Comparison of ENCODE assay signal across 8 mouse cellular contexts in genomic region chr8:69329289-69329688, GRCm38 (mm10). TPM values are rescaled to one million over a fixed set of nuclear protein-coding genes. Genes with fewer than 3 reads are reported as not detected.
DNase-seq lines count a peak whose midpoint lies in the region; ATAC-seq and TF ChIP-seq lines count a peak whose summit lies in the region.
"Not testable (repeated sequence)": the region's sequence is repeated elsewhere in the genome, so short reads cannot be mapped to it uniquely, and the experiment has no call there.
"Had no signal": no experiment of that assay in that cellular context is flagged by ENCODE, and none has a peak within 500 bp of the region (broad histone marks: within the 10 kb centered on the region; RNA-seq: fewer than 3 reads in every experiment).

No protein-coding gene starts in this region.

- not testable (repeated sequence) for DNase-seq in liver, adult 2 months (ENCODE audit: extremely low read depth, low read depth, low spot score)

- not testable (repeated sequence) for H3K9me3 ChIP-seq in forebrain, embryonic 13.5 days (replicated peaks); heart, embryonic 16.5 days (replicated peaks; ENCODE audit: control insufficient read depth, low read length); intestine, postnatal 0 days (ENCODE audit: control insufficient read depth); neural tube, embryonic 14.5 days (ENCODE audit: control insufficient read depth, low read length)

- peak overlapping the region; percentile 42 for H3K4me3 ChIP-seq in cortical plate, adult 2 months (ENCODE audit: insufficient read depth, low read length)
- peak overlapping the region; percentile 34 for H3K4me3 ChIP-seq in forebrain, embryonic 13.5 days
- peak overlapping the region; percentile 36 for H3K4me3 ChIP-seq in heart, embryonic 16.5 days (ENCODE audit: low read length)
- H3K4me3 ChIP-seq in intestine, postnatal 0 days (ENCODE audit: low read depth, low read length): peak overlapping the region; percentile 30
- H3K4me3 ChIP-seq in liver, adult 2 months (ENCODE audit: insufficient read depth, low read depth, low read length): peak overlapping the region; percentile 61; the same call in 1 of the 2 replicates
- peak overlapping the region; percentile 24 for H3K4me3 ChIP-seq in neural tube, embryonic 14.5 days (ENCODE audit: low read depth, low read length)

- not testable (repeated sequence) for ATAC-seq in forebrain, embryonic 13.5 days; heart, embryonic 16.5 days (replicated peaks; ENCODE audit: extremely low read depth, insufficient read depth, low FRiP score); intestine, postnatal 0 days; neural tube, embryonic 14.5 days (ENCODE audit: low read depth)
- ATAC-seq in megakaryocyte progenitor cell, adult 5-6 weeks (replicated peaks; ENCODE audit: poor library complexity): peak; percentile 37; the same call in 1 of the 2 replicates

- not testable (repeated sequence) for H3K27ac ChIP-seq in cortical plate, adult 2 months (ENCODE audit: insufficient read depth, low read length); forebrain, embryonic 13.5 days; heart, embryonic 16.5 days (ENCODE audit: low read length); intestine, postnatal 0 days (ENCODE audit: low read depth, low read length); liver, adult 2 months (replicated peaks; ENCODE audit: insufficient read depth, low read depth, low read length); neural tube, embryonic 14.5 days (ENCODE audit: low read depth, low read length)

- not testable (repeated sequence) for TF ChIP-seq CTCF in cortical plate, adult 2 months (IDR thresholded peaks at IDR 0.05; ENCODE audit: extremely low read depth, insufficient read depth, low read length); intestine, postnatal 0 days (IDR thresholded peaks at IDR 0.05; ENCODE audit: low read depth); liver, adult 2 months (IDR thresholded peaks at IDR 0.05; ENCODE audit: low read depth, low read length)

- H3K4me2 ChIP-seq in forebrain, embryonic 13.5 days: peak overlapping the region; percentile 60
- H3K4me2 ChIP-seq in heart, embryonic 16.5 days (ENCODE audit: low read depth, low read length): peak overlapping the region; percentile 82
- peak overlapping the region; percentile 74 for H3K4me2 ChIP-seq in intestine, postnatal 0 days (replicated peaks; ENCODE audit: low read depth)
- H3K4me2 ChIP-seq in neural tube, embryonic 14.5 days (ENCODE audit: low read depth, low read length): peak overlapping the region; percentile 56

- peak overlapping the region; percentile 57 for H3K9ac ChIP-seq in forebrain, embryonic 13.5 days
- peak overlapping the region; percentile 67 for H3K9ac ChIP-seq in heart, embryonic 16.5 days (ENCODE audit: low read length)
- H3K9ac ChIP-seq in intestine, postnatal 0 days (ENCODE audit: low read depth, low read length): 0 out of 2 replicates have a peak overlapping the region, but pooled peaks have one; percentile 26
- not testable (repeated sequence) for H3K9ac ChIP-seq in liver, adult 2 months (ENCODE audit: low read depth, low read length)
- peak overlapping the region; percentile 54; the same call in 1 of the 2 replicates for H3K9ac ChIP-seq in neural tube, embryonic 14.5 days (replicated peaks; ENCODE audit: low read depth, low read length)

- not testable (repeated sequence) for H3K79me2 ChIP-seq in liver, adult 2 months (ENCODE audit: control insufficient read depth, insufficient read depth, low read length)

- TF ChIP-seq POLR2A in cortical plate, adult 2 months (IDR thresholded peaks at IDR 0.05; ENCODE audit: extremely low read depth, insufficient read depth, low read length); liver, adult 2 months (IDR thresholded peaks at IDR 0.05; ENCODE audit: extremely low read depth, insufficient read depth, low read length): not testable (repeated sequence)

- H3K27me3 ChIP-seq in forebrain, embryonic 13.5 days; heart, embryonic 16.5 days (ENCODE audit: control insufficient read depth, insufficient read depth, low read length); intestine, postnatal 0 days (replicated peaks; ENCODE audit: control insufficient read depth, insufficient read depth, low read length); liver, adult 2 months (ENCODE audit: control insufficient read depth, insufficient read depth, low read length); neural tube, embryonic 14.5 days (ENCODE audit: control insufficient read depth, insufficient read depth, low read length): not testable (repeated sequence)

- H3K4me1 ChIP-seq in cortical plate, adult 2 months (ENCODE audit: control insufficient read depth, insufficient read depth, low read length); forebrain, embryonic 13.5 days; heart, embryonic 16.5 days (ENCODE audit: control insufficient read depth, insufficient read depth, low read length); intestine, postnatal 0 days (replicated peaks; ENCODE audit: control insufficient read depth, insufficient read depth, low read length); liver, adult 2 months (ENCODE audit: control insufficient read depth, insufficient read depth, low read length); neural tube, embryonic 14.5 days (ENCODE audit: control insufficient read depth, insufficient read depth, low read length): not testable (repeated sequence)

- not testable (repeated sequence) for H3K36me3 ChIP-seq in forebrain, embryonic 13.5 days (ENCODE audit: poor library complexity, severe bottlenecking); heart, embryonic 16.5 days (ENCODE audit: control insufficient read depth, insufficient read depth); intestine, postnatal 0 days (ENCODE audit: control insufficient read depth, insufficient read depth); liver, adult 2 months (ENCODE audit: control insufficient read depth, insufficient read depth, low read length); neural tube, embryonic 14.5 days (ENCODE audit: control insufficient read depth, insufficient read depth, low read length)

- 63% methylated on average over 6 of the region's 6 CpGs for WGBS in forebrain, embryonic 13.5 days
- WGBS in heart, embryonic 16.5 days: 38% methylated on average over 6 of the region's 6 CpGs
- 61% methylated on average over 6 of the region's 6 CpGs for WGBS in intestine, postnatal 0 days
- WGBS in liver, adult 2 months: 53% methylated on average over 6 of the region's 6 CpGs
- WGBS in neural tube, embryonic 14.5 days: 60% methylated on average over 6 of the region's 6 CpGs

RNA-seq across cellular contexts. Expression of gene D130040H23Rik, which starts 58.4 kb away (rescaled TPM):
- polyA plus RNA-seq in cortical plate, adult 2 months (2012; rRNA removed): 8.5 and 9.7 TPM in 2 replicates
- polyA plus RNA-seq in forebrain, embryonic 13.5 days (2015; fragmentation: Nextera tagmentation; extraction: Ambion mirVana): 11.1 and 12.0 TPM in 2 replicates
- polyA plus RNA-seq in heart, embryonic 16.5 days (2015; fragmentation: Nextera tagmentation; extraction: Ambion mirVana): 3.6 and 4.5 TPM in 2 replicates
- 1.4 and 1.8 TPM in 2 replicates for polyA plus RNA-seq in intestine, postnatal 0 days (2015; fragmentation: Nextera tagmentation; extraction: Ambion mirVana)
- 1.7 and 2.0 TPM in 2 replicates for total RNA-seq in liver, adult 2 months (2014; rRNA removed)
- not detected in 2 replicates for polyA plus RNA-seq in liver, adult 2 months (2012; rRNA removed)
- total RNA-seq in megakaryocyte progenitor cell, adult 5-6 weeks (2015): 5.8 and 10.9 TPM in 2 replicates
- total RNA-seq in megakaryocyte progenitor cell, adult 5-6 weeks (2017): 1.7 and 8.2 TPM in 2 replicates
- 7.7 and 12.2 TPM in 2 replicates for polyA plus RNA-seq in neural tube, embryonic 14.5 days (2014; fragmentation: Nextera tagmentation; extraction: Ambion mirVana)
- polyA plus RNA-seq: G1E had no signal
